Mouse (Mus musculus) kidney, embryonic 14.5 days (tissue): ENCODE measurements around the gene Ephb1. TPM values are rescaled to one million over a fixed set of nuclear protein-coding genes. Genes with fewer than 3 reads are reported as not detected.

ENCODE experiments used
- ATAC-seq: fragments of 200-750 bp; cut with Nextera tagmentation; 2 replicates; pipeline ENCODE4 v1.8.0; 2017; ENCODE audit warnings: moderate number of reproducible peaks, mild to moderate bottlenecking, moderate TSS enrichment, moderate library complexity; ENCODE audit not compliant: low FRiP score, low TSS enrichment
- H3K27ac ChIP-seq: fragments of 300-500 bp; sonication (generic); 2 replicates; pipeline ENCODE4 v1.5.1; 2014; ENCODE audit warnings: low read depth, mild to moderate bottlenecking, low read length, moderate library complexity, mixed read lengths
- H3K27me3 ChIP-seq: fragments of 300-500 bp; sonication (generic); 2 replicates; pipeline ENCODE4 v1.6.1; 2014; ENCODE audit warnings: mild to moderate bottlenecking, low read length; ENCODE audit not compliant: control insufficient read depth, insufficient read depth
- H3K36me3 ChIP-seq: fragments of 300-500 bp; sonication (generic); 2 replicates; pipeline ENCODE4 v1.6.1; 2014; ENCODE audit warnings: low read length, mixed read lengths; ENCODE audit not compliant: control insufficient read depth, insufficient read depth
- H3K4me1 ChIP-seq: fragments of 300-500 bp; sonication (generic); 2 replicates; pipeline ENCODE4 v1.6.1; 2014; ENCODE audit warnings: low read length, mixed read lengths; ENCODE audit not compliant: control insufficient read depth, insufficient read depth
- H3K4me2 ChIP-seq: fragments of 300-500 bp; sonication (generic); replicated peaks from 2 replicates; pipeline ENCODE4 v1.6.1; 2014; ENCODE audit warnings: low read depth, mild to moderate bottlenecking, low read length
- H3K4me3 ChIP-seq: fragments of 300-500 bp; sonication (generic); 2 replicates; pipeline ENCODE4 v1.5.1; 2014; ENCODE audit warnings: mild to moderate bottlenecking, low read length
- H3K9ac ChIP-seq: fragments of 300-500 bp; sonication (generic); 2 replicates; pipeline ENCODE4 v1.6.1; 2014; ENCODE audit warnings: low read depth, mild to moderate bottlenecking, low read length, moderate library complexity
- H3K9me3 ChIP-seq: fragments of 300-500 bp; sonication (generic); 2 replicates; pipeline ENCODE4 v1.6.1; 2016; ENCODE audit warnings: low read length; ENCODE audit not compliant: control insufficient read depth
- WGBS: fragments of 180-500 bp; shearing (Covaris S2); extraction: QIAGEN DNeasy Blood & Tissue Kit; methylation state at CpG from one replicate; pipeline ENCODE4 v1.1.7; 2014; 5-methylcytosine and 5-hydroxymethylcytosine counted together
- polyA plus RNA-seq: library from polyadenylated mRNA; unstranded; fragments of >200 nt; fragmentation: Nextera tagmentation; extraction: Ambion mirVana; gene quantifications from 2 replicates; pipeline ENCODE4 v1.2.1, GENCODE M21; 2014

Ephb1 gene
- polyA plus RNA-seq, 1 experiment from 2014 or later: 4.9 TPM

DNA sequence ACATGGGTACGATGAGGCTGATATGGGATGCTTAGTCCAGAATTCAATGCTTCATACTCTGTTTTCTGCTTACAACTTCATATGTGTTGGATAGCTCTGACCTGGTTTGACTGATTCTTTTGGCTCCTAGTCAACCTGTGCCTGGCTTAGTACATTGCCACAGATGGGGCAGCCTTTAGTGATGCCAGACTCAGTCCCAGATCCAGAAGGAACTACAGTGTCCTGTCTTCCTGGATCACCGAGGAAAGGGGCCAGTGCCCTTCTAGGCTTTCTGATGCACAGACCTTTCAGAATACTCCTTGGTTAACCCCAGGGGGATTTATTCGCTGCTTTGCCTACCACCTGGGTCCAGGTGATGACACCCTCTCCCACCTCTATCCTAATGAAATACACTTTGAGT lies 66.1 kb downstream of the Ephb1 start:
- no peak overlapping the region for H3K9ac ChIP-seq
- no peak overlapping the region for H3K4me3 ChIP-seq
- no peaks in the 10 kb centered on the region for H3K27me3 ChIP-seq
- no peak overlapping the region for H3K4me2 ChIP-seq
- H3K27ac ChIP-seq: no peak overlapping the region
- 0 out of 2 replicates have a peak, but pooled peaks cover 10% of the 10 kb centered on the region for H3K9me3 ChIP-seq
- WGBS: 88% methylated on average over 3 of the region's 3 CpGs
- ATAC-seq: no peak
- H3K36me3 ChIP-seq: no peaks in the 10 kb centered on the region
- no peaks in the 10 kb centered on the region for H3K4me1 ChIP-seq

- H3K27ac ChIP-seq: no peak overlapping the region
- 85% methylated on average over 3 of the region's 3 CpGs for WGBS
- H3K4me1 ChIP-seq: no peaks in the 10 kb centered on the region
- H3K27me3 ChIP-seq: no peaks in the 10 kb centered on the region
- no peak overlapping the region for H3K4me3 ChIP-seq
- H3K4me2 ChIP-seq: no peak overlapping the region
- H3K9me3 ChIP-seq: no peaks in the 10 kb centered on the region
- no peak for ATAC-seq
- no peaks in the 10 kb centered on the region for H3K36me3 ChIP-seq
- H3K9ac ChIP-seq: no peak overlapping the region
These were observed 78.6 kb downstream of the Ephb1 start for GRCm38 (mm10) chr9:102275931-102276330.

DNA sequence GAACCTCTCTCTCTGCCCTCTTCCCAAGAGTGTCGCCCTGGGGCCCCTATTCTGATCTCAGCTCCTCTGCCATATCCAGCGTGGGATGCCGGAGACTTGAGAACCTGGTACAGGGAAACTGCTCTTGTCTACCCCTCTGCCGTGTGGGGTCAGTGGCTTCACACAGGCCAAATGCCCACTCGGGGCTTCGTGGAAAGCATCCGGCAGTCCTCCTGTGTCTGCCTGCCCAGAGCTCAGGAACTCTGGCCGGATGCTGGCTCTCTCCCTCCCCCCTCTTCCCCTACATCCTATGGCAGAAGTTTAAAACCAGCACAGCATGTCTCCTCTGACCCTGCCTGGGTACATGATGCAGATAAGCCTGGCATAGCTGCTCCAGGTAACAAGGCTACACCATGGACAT lies 80.5 kb downstream of the Ephb1 start:
- Histone ChIP-seq H3K4me3 (no peak overlapping the region), H3K4me2 (no peak overlapping the region), H3K9ac (no peak overlapping the region), H3K27ac (no peak overlapping the region), H3K36me3 (no peaks in the 10 kb centered on the region), H3K27me3 (no peaks in the 10 kb centered on the region), H3K4me1 (no peaks in the 10 kb centered on the region), H3K9me3 (no peaks in the 10 kb centered on the region)
- ATAC-seq: no peak
- WGBS: 61% methylated on average over 8 of the region's 8 CpGs

GRCm38 (mm10) chr9:102273469-102273808 lies 81.1 kb downstream of the Ephb1 start:
- no peak for ATAC-seq
- 79% methylated on average over 6 of the region's 6 CpGs for WGBS

DNA sequence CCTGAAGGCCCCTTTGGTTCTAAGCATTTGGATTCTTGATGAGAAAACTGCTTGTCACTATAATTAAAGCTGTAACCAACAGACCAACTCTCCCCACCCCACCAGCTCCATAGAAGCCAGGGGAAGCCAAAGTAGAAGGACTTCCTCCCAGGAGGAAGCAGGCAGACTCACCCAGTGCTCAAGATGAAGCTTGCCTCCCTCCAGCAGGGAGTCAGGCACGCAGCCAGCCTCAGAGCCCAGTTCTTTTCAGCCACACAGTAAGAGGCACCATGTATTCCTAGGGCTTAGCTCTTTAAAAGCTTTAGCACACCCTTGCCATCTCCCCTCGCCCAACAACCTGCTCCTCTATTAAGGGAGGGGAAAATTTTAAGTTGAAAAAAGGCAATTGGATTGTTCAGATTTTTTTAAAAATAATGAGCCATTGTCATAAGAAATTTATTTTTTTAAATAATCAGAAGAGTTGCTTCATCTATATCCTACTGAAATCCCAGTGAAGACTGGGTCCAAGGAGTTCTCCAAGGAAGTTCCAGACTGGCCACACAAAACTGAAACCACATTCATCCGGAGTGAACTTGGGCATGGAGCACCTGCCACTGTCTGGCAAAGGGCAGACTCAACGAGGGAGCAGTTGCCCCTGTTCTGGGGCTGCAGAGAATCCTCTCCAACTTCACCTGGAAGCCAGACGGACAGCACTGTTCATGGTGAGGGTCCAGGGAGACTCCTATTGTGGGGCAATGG lies 81.6 kb downstream of the Ephb1 start:
- H3K4me3 ChIP-seq: no peak overlapping the region
- H3K36me3 ChIP-seq: no peaks in the 10 kb centered on the region
- no peaks in the 10 kb centered on the region for H3K9me3 ChIP-seq
- H3K4me2 ChIP-seq: no peak overlapping the region
- peaks cover 3% of the 10 kb centered on the region; the same call in 1 of the 2 replicates for H3K27me3 ChIP-seq
- no peak overlapping the region for H3K9ac ChIP-seq
- no peak overlapping the region for H3K27ac ChIP-seq
- 73% methylated on average over 5 of the region's 5 CpGs for WGBS
- ATAC-seq: no peak
- H3K4me1 ChIP-seq: no peaks in the 10 kb centered on the region; the same call in 1 of the 2 replicates

More at GRCm38 (mm10) chr9:102273469-102273808, 81.1 kb downstream of the Ephb1 start:
- H3K27ac ChIP-seq: no peak overlapping the region
- H3K4me2 ChIP-seq: no peak overlapping the region
- no peak overlapping the region for H3K9ac ChIP-seq
- H3K4me3 ChIP-seq: no peak overlapping the region
- H3K9me3 ChIP-seq: no peaks in the 10 kb centered on the region
- peaks cover 2% of the 10 kb centered on the region; the same call in 1 of the 2 replicates for H3K27me3 ChIP-seq
- no peaks in the 10 kb centered on the region for H3K4me1 ChIP-seq
- no peaks in the 10 kb centered on the region for H3K36me3 ChIP-seq

DNA sequence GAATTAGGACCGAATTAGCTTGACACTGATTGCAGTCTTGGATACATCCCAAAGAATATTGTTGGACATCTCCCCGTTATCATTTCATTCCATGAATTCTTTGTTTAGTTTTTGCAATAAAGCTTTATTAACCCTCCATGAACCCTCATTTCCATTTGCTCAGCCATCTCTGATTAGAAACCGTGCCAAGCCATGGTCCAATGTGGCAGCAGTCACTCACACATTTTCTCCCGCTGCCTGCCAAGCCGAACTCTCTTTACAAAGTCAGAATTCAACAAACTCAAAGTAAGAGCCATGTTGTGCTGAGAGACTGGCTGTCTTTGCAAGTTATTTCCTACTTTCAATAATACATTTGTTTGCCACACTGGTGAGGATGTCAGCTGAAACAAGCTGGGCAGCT lies 84.0 kb downstream of the Ephb1 start:
- Histone ChIP-seq H3K27ac (no peak overlapping the region), H3K9me3 (no peaks in the 10 kb centered on the region), H3K9ac (no peak overlapping the region), H3K4me1 (peaks cover 7% of the 10 kb centered on the region; the same call in 1 of the 2 replicates), H3K4me2 (no peak overlapping the region), H3K4me3 (no peak overlapping the region), H3K27me3 (peaks cover 3% of the 10 kb centered on the region; the same call in 1 of the 2 replicates), H3K36me3 (no peaks in the 10 kb centered on the region)
- no peak for ATAC-seq
- 88% methylated on average over 5 of the region's 5 CpGs for WGBS

GRCm38 (mm10) chr9:102267311-102268027 lies 87.0 kb downstream of the Ephb1 start:
- 0 out of 2 replicates have a peak, but pooled peaks have one; percentile 20 for ATAC-seq
- peak overlapping the region; percentile 56 for H3K4me2 ChIP-seq

GRCm38 (mm10) chr9:102263760-102264159 lies 90.7 kb downstream of the Ephb1 start:
- H3K36me3 ChIP-seq: no peaks in the 10 kb centered on the region
- no peak for ATAC-seq
- H3K4me3 ChIP-seq: no peak overlapping the region
- no peaks in the 10 kb centered on the region for H3K9me3 ChIP-seq
- 45% methylated on average over 7 of the region's 7 CpGs for WGBS
- H3K9ac ChIP-seq: no peak overlapping the region
- H3K27me3 ChIP-seq: peaks cover 3% of the 10 kb centered on the region; the same call in 1 of the 2 replicates
- H3K4me1 ChIP-seq: peaks cover 10% of the 10 kb centered on the region; the same call in 1 of the 2 replicates
- no peak overlapping the region for H3K27ac ChIP-seq
- no peak overlapping the region for H3K4me2 ChIP-seq

More at GRCm38 (mm10) chr9:102267311-102268027, 87.0 kb downstream of the Ephb1 start:
- H3K4me1 ChIP-seq: peaks cover 7% of the 10 kb centered on the region; the same call in 1 of the 2 replicates
- WGBS: 2% methylated on average over 18 of the region's 18 CpGs
- no peaks in the 10 kb centered on the region for H3K36me3 ChIP-seq
- peaks cover 3% of the 10 kb centered on the region; the same call in 1 of the 2 replicates for H3K27me3 ChIP-seq
- no peaks in the 10 kb centered on the region for H3K9me3 ChIP-seq
- H3K27ac ChIP-seq: no peak overlapping the region; the same call in 1 of the 2 replicates
- 0 out of 2 replicates have a peak overlapping the region, but pooled peaks have one; percentile 31 for H3K9ac ChIP-seq
- peak overlapping the region; percentile 33 for H3K4me3 ChIP-seq

- no peak for ATAC-seq
- H3K4me1 ChIP-seq: peaks cover 6% of the 10 kb centered on the region; the same call in 1 of the 2 replicates
- 21% methylated on average over 4 of the region's 4 CpGs for WGBS
- H3K27ac ChIP-seq: no peak overlapping the region
- no peak overlapping the region for H3K9ac ChIP-seq
- H3K27me3 ChIP-seq: no peaks in the 10 kb centered on the region
- H3K4me2 ChIP-seq: no peak overlapping the region
- no peak overlapping the region for H3K4me3 ChIP-seq
- H3K9me3 ChIP-seq: no peaks in the 10 kb centered on the region
- no peaks in the 10 kb centered on the region for H3K36me3 ChIP-seq
These were observed 92.4 kb downstream of the Ephb1 start for GRCm38 (mm10) chr9:102262100-102262501.
